Mouse (Mus musculus) stomach, postnatal 0 days (tissue): ENCODE data around the gene Fmo6.

Experiments used
- CTCF ChIP-seq: IDR thresholded peaks from 2 replicates; pipeline ENCODE4 v1.5.1; 2016; ENCODE audit warnings: antibody characterized with exemption, low read depth, mild to moderate bottlenecking, moderate library complexity
- EP300 ChIP-seq: optimal IDR thresholded peaks from 2 replicates; pipeline ENCODE3; 2016; ENCODE audit warnings: antibody characterized with exemption

- no peak for TF ChIP-seq EP300
- no peak for TF ChIP-seq CTCF
Observed at GRCm38 (mm10) chr1:162893014-162893413, 44.3 kb downstream of the Fmo6 start.
